Mouse (Mus musculus): Measurements from ENCODE around the gene Cysltr2.

DNA sequence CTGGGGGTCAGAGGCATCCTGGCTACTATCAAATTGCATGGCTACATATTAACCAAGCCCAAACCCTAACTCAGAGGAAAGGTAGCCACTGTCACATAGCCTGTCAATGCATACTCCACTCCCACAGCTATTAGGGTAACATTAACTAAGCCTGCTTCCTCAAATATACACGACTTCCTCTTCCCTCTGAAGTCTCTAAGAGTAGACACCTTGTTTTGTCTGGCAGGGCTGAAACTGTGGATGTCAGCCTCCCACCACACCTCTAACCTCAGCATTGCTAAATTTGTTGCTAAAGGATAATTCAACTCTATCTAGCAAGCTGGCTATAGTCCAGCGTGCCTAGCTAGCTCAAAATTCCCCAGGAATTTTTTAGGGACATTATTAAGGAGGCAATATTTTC lies 7.2 kb downstream of the Cysltr2 start:
- TF ChIP-seq POLR2A (IDR thresholded peaks at IDR 0.05; ENCODE audit: low read depth, low read length) (no peak), CTCF (conservative IDR thresholded peaks at IDR 0.05; ENCODE audit: insufficient read depth, insufficient read length, low read depth, low read length) (no peak)

All from kidney, adult 2 months (tissue).